Mouse (Mus musculus) T-cell, adult 2 months (primary cell): ENCODE measurements around the gene Gorasp2.

Experiments
- DNase-seq: peaks from one replicate; pipeline ENCODE4 v3.0.0; 2022; ENCODE audit warnings: low spot score

Gene Gorasp2

GRCm38 (mm10) chr2:70742588-70742987, 81.2 kb downstream of the Gorasp2 start:
- no peak for DNase-seq

- DNase-seq: no peak
These were observed 90.3 kb downstream of the Gorasp2 start for GRCm38 (mm10) chr2:70751655-70752054.

GRCm38 (mm10) chr2:70752149-70752548, 90.8 kb downstream of the Gorasp2 start:
- no peak for DNase-seq
